Mouse (Mus musculus) stomach, embryonic 16.5 days (tissue): ENCODE measurements around the gene Patz1. TPM values are rescaled to one million over a fixed set of nuclear protein-coding genes. Genes with fewer than 3 reads are reported as not detected.

Source experiments
- ATAC-seq: fragments of 200-750 bp; cut with Nextera tagmentation; 2 replicates; pipeline ENCODE4 v1.8.0; 2017; ENCODE audit warnings: moderate number of reproducible peaks, moderate TSS enrichment; ENCODE audit not compliant: insufficient read depth, low FRiP score
- H3K27ac ChIP-seq: fragments of 300-500 bp; sonication (generic); 2 replicates; pipeline ENCODE4 v1.5.1; 2014; ENCODE audit warnings: low read length
- H3K27me3 ChIP-seq: fragments of 300-500 bp; sonication (generic); 2 replicates; pipeline ENCODE4 v1.6.1; 2014; ENCODE audit warnings: low read length, control low read depth, mixed read lengths; ENCODE audit not compliant: control insufficient read depth, insufficient read depth
- H3K36me3 ChIP-seq: fragments of 300-500 bp; sonication (generic); 2 replicates; pipeline ENCODE4 v1.6.1; 2014; ENCODE audit warnings: low read length; ENCODE audit not compliant: control insufficient read depth, insufficient read depth
- H3K4me1 ChIP-seq: fragments of 300-500 bp; sonication (generic); 2 replicates; pipeline ENCODE4 v1.6.1; 2014; ENCODE audit warnings: low read length, control low read depth, mixed read lengths; ENCODE audit not compliant: control insufficient read depth, insufficient read depth
- H3K4me2 ChIP-seq: fragments of 300-500 bp; sonication (generic); 2 replicates; pipeline ENCODE4 v1.6.1; 2014; ENCODE audit warnings: low read depth, low read length, mixed read lengths
- H3K4me3 ChIP-seq: fragments of 300-500 bp; sonication (generic); replicated peaks from 2 replicates; pipeline ENCODE4 v1.5.1; 2014; ENCODE audit warnings: mild to moderate bottlenecking, low read length
- H3K9ac ChIP-seq: fragments of 300-500 bp; sonication (generic); 2 replicates; pipeline ENCODE4 v1.6.1; 2014; ENCODE audit warnings: low read length
- H3K9me3 ChIP-seq: fragments of 300-500 bp; sonication (generic); replicated peaks from 2 replicates; pipeline ENCODE4 v1.6.1; 2016; ENCODE audit warnings: low read length, control low read depth; ENCODE audit not compliant: control insufficient read depth
- WGBS: fragments of 180-500 bp; shearing (Covaris S2); extraction: QIAGEN DNeasy Blood & Tissue Kit; methylation state at CpG from one replicate; pipeline ENCODE4 v1.1.7; 2014; 5-methylcytosine and 5-hydroxymethylcytosine counted together
- polyA plus RNA-seq: library from polyadenylated mRNA; unstranded; fragments of >200 nt; fragmentation: Nextera tagmentation; extraction: Ambion mirVana; gene quantifications from 2 replicates; pipeline ENCODE4 v1.2.1, GENCODE M21; 2015

The Patz1 gene
- polyA plus RNA-seq, 1 experiment from 2014 or later = 26.1 TPM

DNA sequence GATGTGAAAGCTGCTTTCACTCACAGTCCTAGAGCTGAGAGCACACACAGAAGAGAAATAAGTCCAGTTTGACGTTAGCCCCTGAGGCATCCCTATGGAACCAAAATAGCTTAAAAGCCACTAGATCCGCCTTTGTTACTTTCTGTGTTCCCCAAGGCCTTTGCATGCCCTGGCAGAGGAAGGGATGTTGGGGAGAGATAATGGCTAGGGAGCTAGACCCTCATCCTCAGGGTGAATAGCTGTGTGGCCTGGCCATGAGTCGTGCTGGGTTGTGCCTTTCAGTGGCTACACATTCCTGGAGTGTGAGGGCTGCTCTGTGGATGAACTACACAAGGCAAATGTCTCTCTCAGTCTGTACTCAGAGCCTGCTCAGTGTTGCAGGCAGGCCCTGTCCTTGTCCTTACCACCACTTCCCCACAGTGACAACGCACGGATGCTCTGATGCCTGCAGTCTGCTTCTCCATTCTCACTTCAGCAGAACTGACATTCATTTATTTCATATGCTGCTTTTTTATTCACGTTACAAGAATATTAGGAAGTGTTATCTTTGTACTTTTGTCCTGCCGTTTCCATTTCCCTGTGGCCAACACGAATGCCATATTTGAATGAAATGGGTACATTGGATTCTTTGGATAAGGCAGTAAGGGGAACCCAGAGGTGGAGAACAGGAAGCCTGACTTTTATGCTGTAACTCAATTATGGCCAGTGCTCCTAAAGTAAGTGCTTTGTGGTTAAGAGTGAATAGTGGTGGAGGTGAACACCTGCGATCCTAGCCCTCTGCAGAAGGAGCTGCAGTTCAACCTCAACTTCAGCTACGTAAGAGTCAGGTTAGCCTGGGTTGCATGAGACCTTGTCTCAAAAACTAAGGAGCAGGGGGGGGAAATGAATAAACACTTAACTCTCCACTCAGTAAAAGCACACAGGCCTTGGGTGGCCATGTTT lies 9.5 kb downstream of the Patz1 start:
- no peak overlapping the region for H3K27ac ChIP-seq
- no peaks in the 10 kb centered on the region for H3K9me3 ChIP-seq
- 88% methylated on average over 10 of the region's 10 CpGs for WGBS
- no peak overlapping the region for H3K9ac ChIP-seq
- no peak for ATAC-seq
- H3K27me3 ChIP-seq = no peaks in the 10 kb centered on the region
- H3K4me1 ChIP-seq = peaks cover 34% of the 10 kb centered on the region
- peaks cover 29% of the 10 kb centered on the region for H3K36me3 ChIP-seq
- H3K4me2 ChIP-seq = no peak overlapping the region
- no peak overlapping the region for H3K4me3 ChIP-seq

DNA sequence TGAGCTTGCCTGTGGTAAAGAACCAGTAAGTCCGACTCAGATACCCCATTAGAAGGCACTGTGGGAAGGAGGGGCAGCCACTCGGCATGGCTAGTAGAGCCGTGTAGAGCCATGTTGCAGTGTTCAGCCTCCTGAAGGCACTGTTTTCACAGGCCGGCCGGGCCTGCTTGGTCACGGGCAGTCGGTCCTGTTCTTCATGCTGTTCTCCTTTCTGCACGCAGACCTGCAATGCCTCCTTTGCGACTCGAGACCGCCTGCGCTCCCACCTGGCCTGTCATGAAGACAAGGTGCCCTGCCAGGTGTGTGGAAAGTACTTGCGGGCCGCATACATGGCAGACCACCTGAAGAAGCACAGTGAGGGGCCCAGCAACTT lies 10.1 kb downstream of the Patz1 start:
- H3K27ac ChIP-seq = no peak overlapping the region
- no peaks in the 10 kb centered on the region for H3K27me3 ChIP-seq
- peaks cover 27% of the 10 kb centered on the region for H3K4me1 ChIP-seq
- 88% methylated on average over 14 of the region's 14 CpGs for WGBS
- ATAC-seq = no peak
- H3K9me3 ChIP-seq = no peaks in the 10 kb centered on the region
- H3K36me3 ChIP-seq = peaks cover 29% of the 10 kb centered on the region
- H3K4me2 ChIP-seq = no peak overlapping the region
- H3K9ac ChIP-seq = no peak overlapping the region
- H3K4me3 ChIP-seq = no peak overlapping the region

DNA sequence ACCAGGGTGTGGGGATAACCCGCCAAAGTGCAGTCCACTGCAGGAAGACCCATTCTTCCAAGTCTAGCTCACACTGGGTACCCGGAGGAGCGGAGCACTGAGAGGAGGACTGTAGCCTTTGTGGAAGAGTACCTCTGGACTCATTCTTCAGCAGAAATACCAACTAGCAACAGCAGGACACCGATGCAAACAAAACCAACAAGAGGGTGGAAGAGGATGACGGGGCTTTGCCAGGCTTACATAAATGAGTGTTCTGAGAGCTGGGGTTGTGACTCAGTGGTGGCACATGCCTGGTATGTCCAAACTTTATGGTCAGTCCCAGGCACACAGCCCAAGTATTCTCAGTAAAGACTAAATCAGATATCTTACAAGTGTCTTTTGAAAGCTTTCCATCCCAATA lies 12.4 kb downstream of the Patz1 start:
- Histone ChIP-seq H3K4me3 (no peak overlapping the region), H3K36me3 (peaks cover 31% of the 10 kb centered on the region), H3K9me3 (no peaks in the 10 kb centered on the region), H3K9ac (no peak overlapping the region), H3K27me3 (no peaks in the 10 kb centered on the region), H3K4me2 (no peak overlapping the region), H3K27ac (no peak overlapping the region), H3K4me1 (peaks cover 10% of the 10 kb centered on the region; the same call in 1 of the 2 replicates)
- ATAC-seq = no peak
- WGBS = 91% methylated on average over 5 of the region's 5 CpGs

DNA sequence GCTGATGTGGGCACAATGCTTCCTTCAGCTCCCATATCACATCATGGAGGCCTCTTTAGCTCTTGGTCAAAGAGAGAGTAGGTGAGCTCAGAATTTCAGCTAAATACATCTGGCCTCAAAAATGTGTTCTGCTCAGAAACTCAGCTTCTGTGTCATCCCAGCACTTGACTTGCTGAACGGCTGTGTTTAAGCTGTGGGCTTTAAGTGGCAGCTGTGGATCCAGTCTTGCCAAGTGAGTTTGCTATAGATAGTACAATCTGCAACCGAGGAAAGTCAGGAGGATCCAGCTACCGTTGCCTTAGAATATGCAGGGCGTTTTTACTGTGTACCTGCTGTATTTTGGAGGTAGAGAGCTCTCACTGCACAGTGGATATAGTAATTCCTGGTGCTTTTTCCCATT lies 13.7 kb downstream of the Patz1 start:
- H3K4me3 ChIP-seq = no peak overlapping the region
- no peak for ATAC-seq

DNA sequence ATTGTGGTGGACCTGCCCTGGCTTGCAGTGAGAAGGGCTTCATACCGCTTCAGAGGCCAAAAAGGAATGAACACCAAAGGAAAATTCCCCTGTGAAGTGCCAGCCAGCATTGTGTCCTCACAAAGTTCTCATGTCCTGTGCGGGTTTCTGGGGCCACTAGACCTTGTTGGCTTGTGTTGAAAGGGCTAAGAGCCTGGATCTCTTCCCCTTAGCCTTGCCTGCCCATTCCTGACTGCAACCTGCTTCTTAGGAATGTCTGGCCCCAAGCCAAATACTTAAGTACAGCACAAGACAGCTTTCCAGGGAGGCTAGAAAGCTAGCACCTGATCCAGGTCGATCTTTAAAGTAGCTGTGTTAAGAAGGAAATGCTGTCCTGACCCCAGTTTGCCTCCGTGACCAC lies 14.1 kb downstream of the Patz1 start:
- Histone ChIP-seq H3K4me1 (peaks cover 8% of the 10 kb centered on the region; the same call in 1 of the 2 replicates), H3K27ac (peak overlapping the region; percentile 24; the same call in 1 of the 2 replicates), H3K27me3 (no peaks in the 10 kb centered on the region), H3K9me3 (no peaks in the 10 kb centered on the region), H3K36me3 (peaks cover 46% of the 10 kb centered on the region), H3K4me3 (no peak overlapping the region), H3K4me2 (no peak overlapping the region), H3K9ac (no peak overlapping the region; the same call in 1 of the 2 replicates)
- ATAC-seq = no peak
- 63% methylated on average over 4 of the region's 4 CpGs for WGBS

More for the DNA sequence above, 13.7 kb downstream of the Patz1 start:
- Histone ChIP-seq H3K9me3 (no peaks in the 10 kb centered on the region), H3K4me2 (no peak overlapping the region), H3K4me1 (peaks cover 8% of the 10 kb centered on the region; the same call in 1 of the 2 replicates), H3K27ac (peak overlapping the region; percentile 24; the same call in 1 of the 2 replicates), H3K27me3 (no peaks in the 10 kb centered on the region), H3K36me3 (peaks cover 43% of the 10 kb centered on the region), H3K9ac (no peak overlapping the region; the same call in 1 of the 2 replicates)
- WGBS = 70% methylated on average over 4 of the region's 4 CpGs

DNA sequence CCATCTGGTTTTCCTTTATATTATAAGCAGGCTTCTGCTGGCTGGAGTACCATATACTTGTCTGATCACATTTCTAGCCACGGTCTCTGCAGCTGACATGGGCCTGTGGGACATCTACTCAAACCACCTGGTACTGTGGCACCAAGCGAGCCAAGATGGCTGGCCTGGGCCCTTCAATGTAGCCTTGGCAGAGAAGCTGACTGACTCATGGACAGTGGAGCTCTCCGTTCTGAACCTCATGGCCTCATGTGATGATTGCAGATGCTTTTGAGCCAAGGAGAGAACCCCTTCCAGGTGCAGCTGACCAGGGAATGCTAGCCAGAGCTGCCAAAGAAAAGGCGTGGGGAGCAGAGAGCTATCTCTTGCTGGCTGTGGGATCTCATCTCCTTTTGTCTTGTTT lies 17.1 kb downstream of the Patz1 start:
- Histone ChIP-seq H3K9ac (no peak overlapping the region), H3K27me3 (no peaks in the 10 kb centered on the region), H3K4me1 (peaks cover 8% of the 10 kb centered on the region; the same call in 1 of the 2 replicates), H3K36me3 (peaks cover 38% of the 10 kb centered on the region), H3K4me3 (no peak overlapping the region), H3K9me3 (no peaks in the 10 kb centered on the region), H3K4me2 (no peak overlapping the region), H3K27ac (no peak overlapping the region)
- ATAC-seq = no peak
- WGBS = 86% methylated on average over 4 of the region's 4 CpGs

DNA sequence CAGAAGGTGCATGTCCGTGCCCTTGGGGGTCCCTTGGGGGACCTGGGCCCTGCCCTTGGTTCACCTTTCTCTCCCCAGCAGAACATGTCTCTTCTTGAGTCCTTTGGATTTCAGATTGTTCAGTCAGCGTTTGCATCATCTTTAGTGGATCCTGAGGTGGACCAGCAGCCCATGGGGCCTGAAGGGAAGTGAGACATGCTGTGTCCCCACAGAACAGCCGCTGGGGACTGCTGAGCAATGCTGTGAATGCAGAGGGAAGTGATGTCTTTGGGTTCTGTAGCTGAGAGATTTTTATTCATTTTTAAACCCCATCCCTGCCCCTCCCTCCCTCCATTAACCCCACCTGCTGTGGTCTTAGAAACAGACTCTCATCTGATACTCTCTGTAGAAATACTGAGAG lies 19.2 kb downstream of the Patz1 start:
- ATAC-seq = no peak

DNA sequence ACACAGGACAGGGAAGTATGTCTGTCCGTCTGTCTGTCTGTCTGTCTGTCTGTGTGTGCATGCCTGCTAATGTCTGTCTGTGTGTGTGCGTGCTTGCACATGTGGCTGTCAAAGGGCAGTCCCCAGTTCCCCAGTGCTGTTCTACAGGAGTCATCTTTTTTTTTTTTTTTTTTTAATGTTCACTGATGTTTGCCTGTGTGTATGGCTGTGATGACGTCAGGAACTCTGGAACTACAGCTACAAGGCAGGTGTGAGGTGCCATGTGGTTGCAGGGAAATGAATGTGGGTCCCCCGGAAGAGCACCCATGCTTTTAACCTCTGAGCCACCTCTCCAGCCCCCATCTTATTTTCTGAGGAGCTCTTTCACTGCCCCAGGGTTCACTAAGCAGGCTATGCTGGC lies 21.2 kb downstream of the Patz1 start:
- Histone ChIP-seq H3K9me3 (no peaks in the 10 kb centered on the region), H3K9ac (no peak overlapping the region), H3K4me2 (no peak overlapping the region), H3K27ac (no peak overlapping the region), H3K4me3 (no peak overlapping the region), H3K4me1 (no peaks in the 10 kb centered on the region), H3K36me3 (peaks cover 38% of the 10 kb centered on the region), H3K27me3 (no peaks in the 10 kb centered on the region)
- ATAC-seq = no peak
- 81% methylated on average over 4 of the region's 4 CpGs for WGBS

More for the DNA sequence above, 19.2 kb downstream of the Patz1 start:
- Histone ChIP-seq H3K4me1 (0 out of 2 replicates have a peak, but pooled peaks cover 2% of the 10 kb centered on the region), H3K36me3 (peaks cover 38% of the 10 kb centered on the region), H3K4me2 (no peak overlapping the region), H3K9ac (no peak overlapping the region), H3K27ac (no peak overlapping the region), H3K27me3 (no peaks in the 10 kb centered on the region), H3K4me3 (no peak overlapping the region), H3K9me3 (no peaks in the 10 kb centered on the region)
- 85% methylated on average over 3 of the region's 3 CpGs for WGBS

DNA sequence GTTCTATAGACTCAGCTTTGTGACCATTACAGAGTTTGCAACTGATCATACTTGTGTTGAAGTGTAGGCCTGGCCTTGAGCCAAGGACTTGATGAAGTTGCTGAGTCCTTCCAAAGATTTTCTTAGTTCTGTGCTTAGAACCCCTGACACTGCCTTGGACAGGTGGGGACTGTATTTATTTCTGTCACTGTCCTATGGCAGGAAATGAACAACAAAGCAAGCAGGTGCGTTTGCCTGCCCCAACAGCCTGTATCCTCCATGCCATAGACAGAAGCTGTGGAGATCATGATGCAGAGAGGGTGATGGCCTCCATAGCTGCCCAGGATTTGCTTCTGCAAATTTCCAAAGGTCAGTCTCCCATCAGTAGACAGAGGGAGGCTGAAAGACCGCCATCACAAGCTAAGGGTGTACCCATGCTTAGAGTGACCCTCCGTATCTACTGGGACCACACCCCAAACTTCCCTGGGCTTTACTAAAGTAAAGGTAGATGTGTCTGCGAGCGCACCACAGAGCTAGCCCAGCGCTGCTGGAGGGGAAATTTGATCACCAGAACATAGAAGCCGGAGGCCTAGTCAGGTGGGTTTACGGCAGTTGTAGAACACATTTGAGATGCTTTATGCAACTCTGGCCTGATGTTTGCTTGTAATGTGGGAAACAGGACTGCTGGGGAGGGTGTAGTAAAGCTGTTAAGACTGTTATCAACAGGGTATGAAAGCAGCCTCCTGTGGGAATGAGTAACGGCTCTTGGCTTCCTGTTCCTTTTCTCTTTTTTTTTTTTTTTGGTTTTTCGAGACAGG lies 22.3 kb downstream of the Patz1 start:
- Histone ChIP-seq H3K36me3 (peaks cover 30% of the 10 kb centered on the region), H3K27me3 (no peaks in the 10 kb centered on the region), H3K27ac (no peak overlapping the region), H3K4me1 (no peaks in the 10 kb centered on the region), H3K4me2 (no peak overlapping the region), H3K9me3 (no peaks in the 10 kb centered on the region), H3K9ac (no peak overlapping the region), H3K4me3 (no peak overlapping the region)
- WGBS = 82% methylated on average over 10 of the region's 10 CpGs
- no peak for ATAC-seq
